Mouse (Mus musculus): Measurements from ENCODE around the gene Exoc6b. TPM values are rescaled to one million over a fixed set of nuclear protein-coding genes. Genes with fewer than 3 reads are reported as not detected.

Gene Exoc6b
- polyA plus RNA-seq, 1 experiment from 2014 or later: 21.0 TPM

DNA sequence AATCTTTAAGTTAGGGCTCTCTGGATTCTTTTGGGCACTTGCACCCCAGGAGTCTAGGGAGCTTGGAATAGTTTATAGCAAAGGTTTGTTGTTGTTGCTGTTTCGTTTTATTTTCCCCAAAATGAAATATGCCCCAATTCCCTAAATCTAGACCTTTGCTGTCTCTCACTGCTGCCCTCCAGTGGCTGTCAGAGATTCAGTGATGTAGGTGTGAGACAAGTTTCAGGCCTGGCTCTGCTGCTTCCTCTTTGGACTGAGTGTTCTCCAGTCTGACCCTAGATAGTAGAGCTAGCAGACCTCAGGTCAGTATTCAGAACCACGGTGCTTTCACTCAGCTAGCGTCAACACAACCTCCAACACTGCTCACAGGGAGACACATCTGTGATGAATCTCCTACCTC lies 332.4 kb downstream of the Exoc6b start:
- 53% methylated on average over 3 of the region's 3 CpGs for WGBS

DNA sequence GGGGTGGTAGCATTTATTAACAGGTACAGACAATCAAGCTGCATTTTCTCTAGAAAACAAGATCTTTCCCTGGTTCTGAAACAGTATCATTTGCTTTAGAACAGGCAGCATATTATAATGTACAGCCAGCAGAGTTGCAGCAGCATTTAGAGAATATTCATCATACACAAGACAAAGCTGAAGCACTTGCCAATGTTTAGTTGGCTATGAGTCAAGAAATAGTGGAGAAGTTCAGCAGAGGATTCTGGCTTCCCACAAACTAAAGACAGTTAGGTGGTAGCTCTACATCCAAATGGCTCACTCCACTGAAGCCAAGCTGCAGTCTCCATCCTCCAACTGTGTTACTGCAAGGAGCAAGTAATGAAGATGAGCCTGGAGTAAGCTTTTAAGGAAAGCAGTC lies 342.4 kb downstream of the Exoc6b start:
- Histone ChIP-seq H3K9me3 (no peaks in the 10 kb centered on the region), H3K4me3 (no peak overlapping the region), H3K27ac (no peak overlapping the region), H3K27me3 (ENCODE audit: insufficient read depth, poor library complexity, severe bottlenecking) (no peaks in the 10 kb centered on the region), H3K36me3 (no peaks in the 10 kb centered on the region), H3K4me1 (no peaks in the 10 kb centered on the region)
- DNase-seq (ENCODE audit: low spot score): no peak

More for the DNA sequence above, 332.4 kb downstream of the Exoc6b start:
- H3K4me1 ChIP-seq: no peaks in the 10 kb centered on the region
- H3K36me3 ChIP-seq: no peaks in the 10 kb centered on the region
- no peak overlapping the region for H3K4me3 ChIP-seq
- no peak overlapping the region for H3K27ac ChIP-seq
- no peaks in the 10 kb centered on the region for H3K9me3 ChIP-seq
- H3K27me3 ChIP-seq (ENCODE audit: insufficient read depth, poor library complexity, severe bottlenecking): no peaks in the 10 kb centered on the region
- DNase-seq (ENCODE audit: low spot score): no peak

DNA sequence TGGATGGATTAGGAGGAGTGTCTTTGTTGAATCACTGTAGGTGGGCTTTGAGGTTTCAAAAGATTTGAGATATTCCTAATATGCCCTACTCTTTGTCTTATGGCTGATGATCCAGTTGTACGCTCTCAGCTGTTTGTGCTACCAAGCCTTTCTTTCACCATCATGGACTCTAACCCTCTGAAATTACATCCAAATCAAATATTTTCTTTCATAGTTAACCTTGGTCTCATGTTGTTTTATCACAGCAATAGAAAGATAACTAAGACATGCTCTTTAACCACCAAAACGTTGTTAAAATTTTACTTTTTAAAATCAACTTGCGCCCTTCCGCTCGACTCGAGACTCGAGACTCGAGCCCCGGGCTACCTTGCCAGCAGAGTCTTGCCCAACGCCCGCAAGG lies 356.1 kb downstream of the Exoc6b start:
- no peaks in the 10 kb centered on the region for H3K9me3 ChIP-seq
- H3K27ac ChIP-seq: no peak overlapping the region
- no peaks in the 10 kb centered on the region for H3K4me1 ChIP-seq
- no peak overlapping the region for H3K4me3 ChIP-seq
- H3K27me3 ChIP-seq (ENCODE audit: insufficient read depth, poor library complexity, severe bottlenecking): no peaks in the 10 kb centered on the region
- no peaks in the 10 kb centered on the region for H3K36me3 ChIP-seq
- WGBS: 91% methylated on average over 11 of the region's 11 CpGs
- no peak for DNase-seq (ENCODE audit: low spot score)

DNA sequence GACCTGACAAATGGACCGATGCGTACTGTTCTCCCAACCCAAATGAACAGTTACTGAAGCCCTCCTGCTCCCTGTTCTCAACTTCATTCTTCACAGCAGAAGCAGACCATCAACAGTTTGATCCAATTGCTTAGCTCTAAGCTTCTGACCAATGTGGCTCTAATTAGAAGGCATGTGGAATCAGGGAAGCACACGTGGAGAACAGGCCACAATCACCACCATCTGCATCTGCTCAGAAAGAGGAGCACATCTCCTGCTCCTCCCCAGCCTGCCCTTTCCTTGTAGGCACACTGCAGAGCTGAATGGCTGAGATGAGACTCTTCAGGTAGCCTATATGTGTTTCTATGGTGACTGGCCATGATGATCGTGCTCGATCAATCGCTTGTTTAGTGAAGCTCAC lies 358.5 kb downstream of the Exoc6b start:
- H3K36me3 ChIP-seq: no peaks in the 10 kb centered on the region
- H3K4me3 ChIP-seq: no peak overlapping the region
- no peaks in the 10 kb centered on the region for H3K9me3 ChIP-seq
- H3K4me1 ChIP-seq: no peaks in the 10 kb centered on the region
- 86% methylated on average over 6 of the region's 6 CpGs for WGBS
- H3K27me3 ChIP-seq (ENCODE audit: insufficient read depth, poor library complexity, severe bottlenecking): no peaks in the 10 kb centered on the region
- DNase-seq (ENCODE audit: low spot score): no peak
- no peak overlapping the region for H3K27ac ChIP-seq

DNA sequence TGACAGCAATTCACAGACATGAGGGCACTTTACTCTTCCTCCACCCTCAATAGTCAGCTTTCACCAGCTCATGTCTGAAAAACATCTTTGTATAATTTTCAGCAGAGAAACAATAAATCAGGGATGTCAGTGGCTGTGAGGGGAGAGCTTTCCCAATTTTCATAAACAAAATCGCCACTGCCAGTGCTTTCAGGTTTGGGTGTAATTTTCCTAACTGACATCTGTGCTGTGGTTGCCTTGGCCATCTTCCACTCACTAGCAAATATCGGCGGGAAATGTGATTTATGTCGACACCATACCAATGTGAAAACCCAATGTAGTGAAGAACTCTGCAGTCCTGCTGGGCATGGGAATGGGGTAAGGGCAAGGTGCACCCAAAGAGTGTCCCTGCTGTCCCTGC lies 360.7 kb downstream of the Exoc6b start:
- 85% methylated on average over 4 of the region's 4 CpGs for WGBS
- Histone ChIP-seq H3K9me3 (no peaks in the 10 kb centered on the region), H3K4me3 (no peak overlapping the region), H3K36me3 (no peaks in the 10 kb centered on the region), H3K27ac (no peak overlapping the region), H3K27me3 (ENCODE audit: insufficient read depth, poor library complexity, severe bottlenecking) (no peaks in the 10 kb centered on the region), H3K4me1 (no peaks in the 10 kb centered on the region)
- no peak for DNase-seq (ENCODE audit: low spot score)

DNA sequence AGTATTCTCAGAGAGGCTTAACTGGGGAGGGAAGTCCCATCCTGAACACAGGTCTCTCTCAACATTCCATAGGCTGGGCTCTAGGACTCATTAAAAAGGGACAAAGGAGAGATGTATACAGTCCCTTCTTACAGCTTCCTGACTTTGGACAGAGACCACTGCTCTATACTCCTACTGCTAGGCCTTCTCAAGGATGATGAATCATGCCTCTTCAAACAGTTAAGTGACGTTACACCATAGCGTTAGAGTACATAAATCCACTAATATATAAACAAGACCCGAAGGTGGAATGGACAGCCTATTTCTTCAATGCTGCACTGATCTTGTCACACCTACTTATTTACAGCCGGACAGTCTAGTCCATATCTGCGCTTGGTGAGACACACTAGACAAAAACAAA lies 369.7 kb downstream of the Exoc6b start:
- no peak overlapping the region for H3K27ac ChIP-seq
- 78% methylated on average over 5 of the region's 5 CpGs for WGBS
- no peak for DNase-seq (ENCODE audit: low spot score)
- peaks cover 18% of the 10 kb centered on the region for H3K4me1 ChIP-seq
- no peaks in the 10 kb centered on the region for H3K36me3 ChIP-seq
- H3K4me3 ChIP-seq: no peak overlapping the region
- no peaks in the 10 kb centered on the region for H3K27me3 ChIP-seq (ENCODE audit: insufficient read depth, poor library complexity, severe bottlenecking)
- no peaks in the 10 kb centered on the region for H3K9me3 ChIP-seq

DNA sequence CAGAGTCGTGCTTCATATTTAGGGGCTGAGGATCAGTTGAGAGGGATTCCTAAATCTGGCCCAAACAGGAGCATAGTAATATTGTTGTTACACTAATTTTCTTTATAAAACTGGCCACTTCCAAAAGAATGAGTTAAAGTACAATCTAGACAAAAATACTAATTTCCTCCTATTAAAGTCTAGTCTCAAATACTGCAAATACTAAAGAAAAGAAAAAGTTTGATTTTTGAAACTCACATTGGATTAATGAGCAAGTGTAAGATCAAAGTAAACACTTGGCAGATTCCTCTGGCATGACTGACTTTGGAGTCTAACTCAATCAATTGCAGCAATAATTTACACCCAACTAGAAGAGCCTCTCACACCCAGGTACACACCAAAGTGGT lies 371.0 kb downstream of the Exoc6b start:
- 56% methylated on average over 1 of the region's 1 CpGs for WGBS
- no peak overlapping the region for H3K27ac ChIP-seq
- no peak overlapping the region for H3K4me3 ChIP-seq
- no peaks in the 10 kb centered on the region for H3K9me3 ChIP-seq
- DNase-seq (ENCODE audit: low spot score): no peak
- H3K4me1 ChIP-seq: peaks cover 20% of the 10 kb centered on the region
- no peaks in the 10 kb centered on the region for H3K27me3 ChIP-seq (ENCODE audit: insufficient read depth, poor library complexity, severe bottlenecking)
- no peaks in the 10 kb centered on the region for H3K36me3 ChIP-seq

DNA sequence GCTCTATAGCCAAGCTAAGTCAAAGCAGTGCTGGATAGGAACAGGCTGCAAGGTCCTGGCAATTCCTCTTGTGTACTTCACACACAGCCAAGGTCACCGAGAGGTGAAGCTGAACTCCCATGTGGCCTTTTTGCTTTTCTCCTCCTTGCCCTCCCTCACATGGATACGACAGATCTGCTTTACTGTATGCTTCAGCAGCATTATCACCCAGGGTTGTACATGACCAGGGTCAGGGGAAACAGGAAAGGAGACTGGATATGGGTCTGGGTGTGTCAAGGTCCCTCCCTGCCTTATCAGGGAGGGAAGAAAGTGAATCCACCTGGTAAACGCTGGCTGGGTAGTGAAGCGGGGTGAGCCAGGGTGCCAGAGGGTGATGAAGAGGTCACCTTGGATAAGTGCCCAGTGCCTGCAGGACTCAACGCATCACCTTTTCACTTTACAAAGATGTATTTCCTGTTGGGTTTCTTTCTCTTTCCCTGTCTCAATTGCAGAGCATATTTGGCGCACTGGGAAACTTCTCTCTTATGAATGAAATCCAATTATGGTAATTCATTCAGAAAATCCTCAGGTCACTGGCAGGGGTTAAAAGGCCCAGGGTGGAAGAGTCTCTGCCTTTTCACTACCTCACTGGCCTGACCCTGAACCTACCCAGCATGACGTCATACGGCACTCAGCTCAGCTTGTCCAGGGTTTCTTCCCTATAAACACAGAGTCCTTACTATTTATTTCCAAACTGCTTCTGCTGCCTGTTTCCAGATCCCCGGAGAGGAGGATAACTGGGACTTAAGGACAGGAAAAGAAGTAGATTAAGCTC lies 371.6 kb downstream of the Exoc6b start:
- H3K27ac ChIP-seq: peak overlapping the region; percentile 69

DNA sequence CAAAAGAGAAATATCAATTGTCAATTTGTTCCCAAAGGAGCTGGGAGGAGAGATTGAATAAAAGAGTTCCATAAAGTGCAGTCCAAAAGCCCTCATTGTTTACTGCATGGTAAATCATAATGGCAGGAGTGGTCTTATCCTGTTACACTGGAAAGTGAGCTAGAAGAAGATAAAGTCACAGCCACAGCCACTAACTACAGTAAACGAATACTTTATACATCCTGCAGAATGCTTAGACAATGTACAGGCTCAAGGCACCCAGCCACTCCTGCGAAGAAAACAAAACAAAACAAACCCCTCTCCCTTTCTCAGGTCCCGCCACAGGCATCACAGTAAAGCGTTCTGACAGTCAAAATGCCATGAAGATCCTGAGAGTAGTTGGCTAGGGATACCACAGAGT lies 375.5 kb downstream of the Exoc6b start:
- H3K36me3 ChIP-seq: no peaks in the 10 kb centered on the region
- no peak overlapping the region for H3K4me3 ChIP-seq
- DNase-seq (ENCODE audit: low spot score): peak; percentile 17
- WGBS: 56% methylated on average over 4 of the region's 4 CpGs
- H3K4me1 ChIP-seq: peaks cover 22% of the 10 kb centered on the region
- H3K27me3 ChIP-seq (ENCODE audit: insufficient read depth, poor library complexity, severe bottlenecking): no peaks in the 10 kb centered on the region
- no peaks in the 10 kb centered on the region for H3K9me3 ChIP-seq
- no peak overlapping the region for H3K27ac ChIP-seq

More for the DNA sequence above, 371.6 kb downstream of the Exoc6b start:
- Histone ChIP-seq H3K27me3 (ENCODE audit: insufficient read depth, poor library complexity, severe bottlenecking) (no peaks in the 10 kb centered on the region), H3K4me3 (no peak overlapping the region; the same call in 1 of the 2 replicates), H3K9me3 (no peaks in the 10 kb centered on the region), H3K36me3 (no peaks in the 10 kb centered on the region), H3K4me1 (peaks cover 22% of the 10 kb centered on the region)
- 34% methylated on average over 9 of the region's 9 CpGs for WGBS
- DNase-seq (ENCODE audit: low spot score): peak; percentile 76

GRCm38 (mm10) chr6:84693204-84693603 lies 376.1 kb downstream of the Exoc6b start:
- Histone ChIP-seq H3K4me1 (peaks cover 22% of the 10 kb centered on the region), H3K9me3 (no peaks in the 10 kb centered on the region), H3K4me3 (no peak overlapping the region), H3K36me3 (no peaks in the 10 kb centered on the region), H3K27ac (no peak overlapping the region), H3K27me3 (ENCODE audit: insufficient read depth, poor library complexity, severe bottlenecking) (no peaks in the 10 kb centered on the region)
- WGBS: 91% methylated on average over 2 of the region's 2 CpGs
- peak; percentile 14 for DNase-seq (ENCODE audit: low spot score)

- Histone ChIP-seq H3K4me3 (no peak overlapping the region), H3K27ac (no peak overlapping the region), H3K9me3 (no peaks in the 10 kb centered on the region), H3K27me3 (ENCODE audit: insufficient read depth, poor library complexity, severe bottlenecking) (no peaks in the 10 kb centered on the region), H3K4me1 (peaks cover 9% of the 10 kb centered on the region), H3K36me3 (no peaks in the 10 kb centered on the region)
- peak; percentile 19 for DNase-seq (ENCODE audit: low spot score)
- WGBS: 81% methylated on average over 3 of the region's 3 CpGs
These were observed 377.4 kb downstream of the Exoc6b start for GRCm38 (mm10) chr6:84691907-84692306.

DNA sequence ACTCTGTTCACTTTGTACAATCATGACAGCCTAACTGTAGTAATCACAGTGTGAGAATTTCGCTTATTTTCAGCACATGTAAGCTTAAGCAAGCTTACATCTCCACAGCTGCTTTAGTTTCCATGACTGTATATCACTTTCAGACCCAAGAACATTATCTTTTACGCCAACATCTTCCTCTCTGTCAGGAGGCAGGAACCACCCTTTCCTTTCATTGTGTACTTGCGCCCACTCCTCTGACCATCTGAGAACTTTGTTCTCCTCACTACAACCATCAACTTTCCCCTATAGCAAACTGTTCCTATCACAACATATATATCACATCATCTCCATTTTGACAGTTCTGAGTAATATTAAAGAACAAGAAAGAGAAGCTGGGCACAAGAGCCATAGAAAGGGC lies 391.5 kb downstream of the Exoc6b start:
- peak; percentile 14 for DNase-seq (ENCODE audit: low spot score)
- Histone ChIP-seq H3K36me3 (no peaks in the 10 kb centered on the region), H3K27me3 (ENCODE audit: insufficient read depth, poor library complexity, severe bottlenecking) (no peaks in the 10 kb centered on the region), H3K4me1 (no peaks in the 10 kb centered on the region), H3K27ac (no peak overlapping the region), H3K9me3 (no peaks in the 10 kb centered on the region), H3K4me3 (no peak overlapping the region)
- WGBS: 62% methylated on average over 3 of the region's 3 CpGs

DNA sequence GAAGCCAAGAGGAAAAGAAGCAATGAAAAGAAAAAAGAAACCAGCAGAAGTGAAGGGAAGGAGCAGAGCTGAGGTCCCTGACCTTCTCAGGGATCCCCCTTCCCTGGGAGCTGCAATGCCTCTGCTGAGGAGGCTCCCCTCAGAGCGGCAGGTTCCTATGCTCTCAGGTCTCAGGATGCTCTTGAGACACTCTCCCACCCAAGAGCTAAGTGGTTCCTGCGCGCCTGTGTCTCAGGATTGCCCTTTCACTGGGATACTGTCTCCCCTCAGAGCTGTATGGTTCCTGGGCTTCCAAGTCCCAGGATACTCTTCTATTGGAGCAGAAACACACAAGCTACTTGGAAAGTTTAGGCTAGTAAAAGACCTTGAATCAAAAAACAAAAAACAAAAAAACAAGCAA lies 394.4 kb downstream of the Exoc6b start:
- 0 out of 2 replicates have a peak, but pooled peaks cover 4% of the 10 kb centered on the region for H3K9me3 ChIP-seq
- no peaks in the 10 kb centered on the region for H3K4me1 ChIP-seq
- DNase-seq (ENCODE audit: low spot score): peak; percentile 64
- 80% methylated on average over 3 of the region's 3 CpGs for WGBS
- H3K27me3 ChIP-seq (ENCODE audit: insufficient read depth, poor library complexity, severe bottlenecking): no peaks in the 10 kb centered on the region
- no peak overlapping the region for H3K27ac ChIP-seq
- H3K36me3 ChIP-seq: 0 out of 2 replicates have a peak, but pooled peaks cover 2% of the 10 kb centered on the region
- H3K4me3 ChIP-seq: no peak overlapping the region

GRCm38 (mm10) chr6:84674136-84674535 lies 395.2 kb downstream of the Exoc6b start:
- H3K9me3 ChIP-seq: 0 out of 2 replicates have a peak, but pooled peaks cover 4% of the 10 kb centered on the region
- H3K27ac ChIP-seq: no peak overlapping the region
- H3K4me3 ChIP-seq: no peak overlapping the region
- 74% methylated on average over 7 of the region's 7 CpGs for WGBS
- H3K4me1 ChIP-seq: no peaks in the 10 kb centered on the region
- DNase-seq (ENCODE audit: low spot score): peak; percentile 76
- 0 out of 2 replicates have a peak, but pooled peaks cover 2% of the 10 kb centered on the region for H3K36me3 ChIP-seq
- no peaks in the 10 kb centered on the region for H3K27me3 ChIP-seq (ENCODE audit: insufficient read depth, poor library complexity, severe bottlenecking)

Data from heart, embryonic 10.5 days (tissue).